Mouse (Mus musculus): ENCODE data around the gene Prcc. TPM values are rescaled to one million over a fixed set of nuclear protein-coding genes. Genes with fewer than 3 reads are reported as not detected.

Gene Prcc
- polyA plus RNA-seq, 1 experiment from 2014 or later: 16.1 TPM

DNA sequence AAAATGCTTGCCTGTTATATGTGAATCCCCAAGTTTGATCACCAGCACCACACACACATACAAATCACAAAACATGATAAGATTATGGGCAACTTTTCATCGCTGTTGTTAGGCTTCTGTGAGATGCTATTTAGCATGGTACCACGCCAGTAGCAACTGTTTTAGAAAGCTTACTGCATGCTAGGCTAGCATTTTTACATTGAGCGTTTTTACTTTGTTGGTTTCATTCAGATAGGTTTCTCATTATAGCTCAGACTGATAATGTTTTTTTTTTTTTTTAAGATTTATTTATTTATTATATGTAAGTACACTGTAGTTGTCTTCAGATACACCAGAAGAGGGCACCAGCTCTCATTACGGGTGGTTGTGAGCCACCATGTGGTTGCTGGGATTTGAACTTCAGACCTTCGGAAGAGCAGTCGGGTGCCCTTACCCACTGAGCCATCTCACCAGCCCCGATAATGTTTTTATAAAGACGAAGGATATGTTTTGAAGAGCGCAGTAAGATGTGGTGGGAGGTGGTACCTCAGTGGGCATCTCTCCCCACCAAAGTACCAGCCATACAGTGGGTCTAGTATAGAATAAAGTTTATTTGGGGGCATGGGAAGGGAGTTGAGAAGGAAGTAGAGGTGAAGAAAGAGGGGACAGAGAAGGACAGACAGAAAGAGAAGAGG lies 35.0 kb upstream of the Prcc start:
- Histone ChIP-seq H3K9me3 (replicated peaks; ENCODE audit: control insufficient read depth, low read length) (no peaks in the 10 kb centered on the region), H3K9ac (ENCODE audit: low read length) (peak overlapping the region; percentile 59; the same call in 1 of the 2 replicates), H3K36me3 (ENCODE audit: control insufficient read depth, insufficient read depth, low read length) (peaks cover 60% of the 10 kb centered on the region), H3K27me3 (replicated peaks; ENCODE audit: control insufficient read depth, insufficient read depth, low read length) (no peaks in the 10 kb centered on the region), H3K4me3 (ENCODE audit: low read depth, low read length) (peak overlapping the region; percentile 51), H3K27ac (ENCODE audit: low read depth, low read length) (no peak overlapping the region), H3K4me1 (ENCODE audit: control insufficient read depth, insufficient read depth, low read length) (no peaks in the 10 kb centered on the region), H3K4me2 (ENCODE audit: low read length) (peak overlapping the region; percentile 72)
- ATAC-seq (no peak), DNase-seq (ENCODE audit: low spot score) (no peak)
- WGBS: 72% methylated on average over 9 of the region's 9 CpGs

DNA sequence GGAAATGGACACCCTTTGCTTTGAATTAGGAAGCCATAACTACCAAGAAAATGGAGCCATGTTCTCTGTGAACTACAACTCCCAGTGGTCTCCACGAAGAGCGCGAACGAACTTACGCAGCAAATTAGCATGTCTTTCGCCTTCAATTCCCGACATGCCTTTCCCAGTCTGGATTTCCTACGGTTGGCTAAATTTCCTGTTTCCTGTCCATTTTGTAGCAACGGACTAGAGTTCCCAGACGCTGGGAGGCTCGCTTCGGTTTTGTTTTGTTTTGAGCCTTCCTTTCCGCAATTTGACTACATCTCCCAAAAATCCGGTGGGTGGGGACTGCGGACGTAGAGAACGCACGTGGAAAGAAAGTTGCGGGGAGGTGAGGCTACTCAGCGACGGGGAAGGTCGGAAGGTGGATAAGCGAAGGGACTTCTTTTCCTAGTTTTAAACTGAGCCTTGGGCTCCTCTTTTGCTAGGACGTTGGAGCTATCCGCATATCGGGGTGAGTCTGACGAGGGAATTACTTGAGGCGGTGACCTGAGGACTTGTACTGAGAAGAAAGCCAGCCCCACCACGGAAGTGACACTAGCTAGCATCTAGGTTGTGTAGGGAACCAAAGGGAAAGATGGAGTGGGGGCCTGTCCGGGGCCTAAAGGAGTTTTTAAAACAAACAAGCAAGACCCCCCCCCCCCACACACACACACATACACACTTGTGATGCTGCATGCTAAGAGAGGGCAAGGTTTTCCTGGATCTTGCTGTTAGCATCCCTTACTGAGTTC lies 34.1 kb upstream of the Prcc start, which contains the start of gene Mrpl24:
Gene Mrpl24, plus strand, starts transcription at position 171 of the 773 bp plus-strand sequence.
- ATAC-seq: peak; percentile 94
- H3K9me3 ChIP-seq (replicated peaks; ENCODE audit: control insufficient read depth, low read length): no peaks in the 10 kb centered on the region
- WGBS: under 1% methylated on average over 30 of the region's 30 CpGs

DNA sequence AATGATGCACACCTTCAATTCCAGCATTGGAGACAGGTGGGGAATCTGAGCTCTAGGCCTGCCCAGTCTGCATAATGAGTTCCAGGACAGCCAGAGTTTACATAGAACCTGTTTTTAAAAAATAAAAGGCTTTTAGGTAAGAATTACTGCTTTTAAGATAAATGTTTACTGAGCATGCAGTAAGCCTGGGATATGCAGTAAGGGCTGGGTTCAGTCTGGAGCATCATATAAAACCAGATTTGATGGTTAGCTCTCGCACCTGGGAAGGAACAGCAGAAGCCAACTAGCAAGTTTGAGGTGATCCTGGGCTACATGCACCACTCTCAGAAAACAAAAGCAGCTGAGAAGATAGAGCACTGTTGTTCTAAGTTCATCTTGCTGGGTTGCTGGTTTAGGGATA lies 33.1 kb upstream of the Prcc start:
- no peaks in the 10 kb centered on the region for H3K27me3 ChIP-seq (replicated peaks; ENCODE audit: control insufficient read depth, insufficient read depth, low read length)
- H3K4me2 ChIP-seq (ENCODE audit: low read length): peak overlapping the region; percentile 72; the same call in 1 of the 2 replicates
- no peak for ATAC-seq
- no peaks in the 10 kb centered on the region for H3K4me1 ChIP-seq (ENCODE audit: control insufficient read depth, insufficient read depth, low read length)
- no peak overlapping the region for H3K27ac ChIP-seq (ENCODE audit: low read depth, low read length)
- 96% methylated on average over 1 of the region's 1 CpGs for WGBS
- no peak overlapping the region for H3K4me3 ChIP-seq (ENCODE audit: low read depth, low read length)
- no peak overlapping the region for H3K9ac ChIP-seq (ENCODE audit: low read length)
- no peaks in the 10 kb centered on the region for H3K9me3 ChIP-seq (replicated peaks; ENCODE audit: control insufficient read depth, low read length)
- peaks cover 60% of the 10 kb centered on the region for H3K36me3 ChIP-seq (ENCODE audit: control insufficient read depth, insufficient read depth, low read length)
- DNase-seq (ENCODE audit: low spot score): no peak

More for the DNA sequence above, 34.1 kb upstream of the Prcc start, which contains the start of gene Mrpl24:
- H3K9ac ChIP-seq (ENCODE audit: low read length): peak within 1 kb of the TSS; percentile 59
- H3K4me1 ChIP-seq (ENCODE audit: control insufficient read depth, insufficient read depth, low read length): no peaks in the 10 kb centered on the region
- peaks cover 60% of the 10 kb centered on the region for H3K36me3 ChIP-seq (ENCODE audit: control insufficient read depth, insufficient read depth, low read length)
- no peaks in the 10 kb centered on the region for H3K27me3 ChIP-seq (replicated peaks; ENCODE audit: control insufficient read depth, insufficient read depth, low read length)
- DNase-seq (ENCODE audit: low spot score): peak; percentile 98
- H3K4me2 ChIP-seq (ENCODE audit: low read length): peak within 1 kb of the TSS; percentile 72
- H3K27ac ChIP-seq (ENCODE audit: low read depth, low read length): peak within 1 kb of the TSS; percentile 52
- H3K4me3 ChIP-seq (ENCODE audit: low read depth, low read length): peak within 1 kb of the TSS; percentile 51

DNA sequence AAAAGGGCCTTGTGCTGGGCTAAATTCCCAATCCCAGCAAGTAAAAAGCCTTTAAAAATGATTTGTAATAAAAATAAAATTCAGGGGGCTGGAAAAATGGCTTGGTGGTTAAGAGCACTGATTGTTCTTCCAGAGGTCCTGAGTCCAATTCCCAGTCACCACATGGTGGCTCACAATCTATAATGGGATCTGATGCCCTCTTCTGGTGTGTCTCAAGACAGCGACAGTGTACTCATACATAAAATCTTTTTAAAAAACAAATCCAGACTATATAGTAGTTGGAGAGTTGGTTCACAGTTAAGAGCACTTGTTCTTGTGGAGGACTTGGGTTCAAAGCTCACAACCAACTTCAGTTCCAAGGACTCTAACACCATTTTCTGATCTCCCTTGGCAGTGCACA lies 31.6 kb upstream of the Prcc start:
- ATAC-seq: no peak

DNA sequence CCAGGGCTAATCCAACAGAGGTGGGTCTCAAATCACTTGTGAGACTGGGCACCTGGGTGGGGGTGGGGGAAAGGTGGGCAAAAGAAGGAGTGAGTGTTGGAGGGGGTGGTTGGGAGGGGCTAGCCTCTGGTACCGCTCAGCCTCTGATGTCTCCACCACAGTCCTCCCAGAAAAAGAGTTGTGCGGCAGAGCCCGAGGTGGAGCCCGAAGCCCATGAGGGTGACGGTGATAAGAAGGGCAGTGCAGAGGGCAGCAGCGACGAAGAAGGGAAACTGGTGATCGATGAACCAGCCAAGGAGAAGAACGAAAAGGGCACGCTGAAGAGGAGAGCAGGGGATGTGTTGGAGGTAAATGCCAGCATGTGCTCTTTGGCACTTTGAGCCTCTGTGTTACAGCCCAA lies 28.5 kb upstream of the Prcc start:
- no peaks in the 10 kb centered on the region for H3K9me3 ChIP-seq (replicated peaks; ENCODE audit: control insufficient read depth, low read length)
- H3K36me3 ChIP-seq (ENCODE audit: control insufficient read depth, insufficient read depth, low read length): peaks cover 43% of the 10 kb centered on the region
- no peaks in the 10 kb centered on the region for H3K27me3 ChIP-seq (replicated peaks; ENCODE audit: control insufficient read depth, insufficient read depth, low read length)
- H3K4me3 ChIP-seq (ENCODE audit: low read depth, low read length): no peak overlapping the region
- ATAC-seq (no peak), DNase-seq (ENCODE audit: low spot score) (no peak)
- no peak overlapping the region for H3K27ac ChIP-seq (ENCODE audit: low read depth, low read length)
- H3K4me1 ChIP-seq (ENCODE audit: control insufficient read depth, insufficient read depth, low read length): peaks cover 16% of the 10 kb centered on the region
- H3K9ac ChIP-seq (ENCODE audit: low read length): no peak overlapping the region
- H3K4me2 ChIP-seq (ENCODE audit: low read length): no peak overlapping the region
- 97% methylated on average over 10 of the region's 10 CpGs for WGBS

More for the DNA sequence above, 31.6 kb upstream of the Prcc start:
- no peak overlapping the region for H3K9ac ChIP-seq (ENCODE audit: low read length)
- no peak for DNase-seq (ENCODE audit: low spot score)
- H3K27ac ChIP-seq (ENCODE audit: low read depth, low read length): no peak overlapping the region
- no peak overlapping the region for H3K4me2 ChIP-seq (ENCODE audit: low read length)
- no peak overlapping the region for H3K4me3 ChIP-seq (ENCODE audit: low read depth, low read length)
- peaks cover 47% of the 10 kb centered on the region for H3K36me3 ChIP-seq (ENCODE audit: control insufficient read depth, insufficient read depth, low read length)
- 92% methylated on average over 1 of the region's 1 CpGs for WGBS
- H3K9me3 ChIP-seq (replicated peaks; ENCODE audit: control insufficient read depth, low read length): no peaks in the 10 kb centered on the region
- no peaks in the 10 kb centered on the region for H3K27me3 ChIP-seq (replicated peaks; ENCODE audit: control insufficient read depth, insufficient read depth, low read length)
- no peaks in the 10 kb centered on the region for H3K4me1 ChIP-seq (ENCODE audit: control insufficient read depth, insufficient read depth, low read length)

DNA sequence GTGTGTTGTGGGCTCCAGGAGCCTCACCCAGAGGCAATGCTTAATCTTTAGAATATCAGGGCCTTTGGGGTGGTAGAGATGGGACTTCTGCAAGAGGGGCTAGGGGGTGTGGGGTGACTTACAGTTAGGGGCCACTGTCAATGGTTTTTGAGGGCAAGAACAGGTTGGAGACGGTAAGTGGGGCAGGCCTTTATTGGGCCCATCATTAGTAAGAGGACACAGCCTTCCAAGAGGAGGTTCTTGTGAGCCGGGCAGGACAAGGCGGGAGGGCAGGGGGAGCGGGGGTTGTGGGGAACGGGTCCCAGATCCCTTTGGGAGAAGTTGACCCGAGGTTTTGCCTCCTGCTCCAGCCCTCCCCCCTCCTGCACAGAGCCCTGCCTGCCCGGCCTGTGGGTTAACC lies 28.1 kb upstream of the Prcc start:
- H3K36me3 ChIP-seq (ENCODE audit: control insufficient read depth, insufficient read depth, low read length): peaks cover 43% of the 10 kb centered on the region
- H3K4me1 ChIP-seq (ENCODE audit: control insufficient read depth, insufficient read depth, low read length): peaks cover 17% of the 10 kb centered on the region
- no peak overlapping the region for H3K4me3 ChIP-seq (ENCODE audit: low read depth, low read length)
- H3K9ac ChIP-seq (ENCODE audit: low read length): no peak overlapping the region
- H3K9me3 ChIP-seq (replicated peaks; ENCODE audit: control insufficient read depth, low read length): no peaks in the 10 kb centered on the region
- DNase-seq (ENCODE audit: low spot score) (no peak), ATAC-seq (no peak)
- H3K27ac ChIP-seq (ENCODE audit: low read depth, low read length): no peak overlapping the region
- WGBS: 88% methylated on average over 6 of the region's 7 CpGs
- no peaks in the 10 kb centered on the region for H3K27me3 ChIP-seq (replicated peaks; ENCODE audit: control insufficient read depth, insufficient read depth, low read length)
- H3K4me2 ChIP-seq (ENCODE audit: low read length): no peak overlapping the region

DNA sequence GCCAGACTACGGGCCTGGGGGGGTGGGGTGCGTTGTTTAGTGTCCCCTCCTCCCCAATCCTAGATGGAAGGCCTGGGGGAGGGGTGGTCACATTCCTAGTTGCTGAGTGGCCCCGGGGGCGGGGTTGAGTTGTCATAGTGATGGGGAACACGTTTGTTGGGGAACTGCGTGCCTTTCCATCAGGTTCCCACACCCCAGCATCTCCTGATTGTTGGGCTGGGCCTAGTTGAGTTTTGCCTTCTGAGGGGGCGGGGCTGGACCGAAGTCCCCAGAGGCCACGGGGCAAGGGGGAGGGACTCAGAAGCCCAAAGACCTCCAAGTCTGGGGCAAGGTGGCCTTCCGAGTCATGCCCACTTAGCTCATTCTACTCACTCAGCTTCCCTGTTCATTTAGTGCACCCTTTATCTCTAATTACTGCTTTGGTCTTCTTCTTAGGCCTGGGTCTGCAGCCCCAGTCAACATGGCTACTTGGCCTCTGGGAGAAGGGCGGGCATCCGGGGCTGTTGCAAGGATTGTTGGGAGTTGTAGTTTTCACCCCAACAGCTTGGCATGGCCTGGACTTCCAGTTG lies 25.2 kb upstream of the Prcc start:
- 4% methylated on average over 12 of the region's 12 CpGs for WGBS
- peak overlapping the region; percentile 70 for H3K27ac ChIP-seq (ENCODE audit: low read depth, low read length)
- H3K27me3 ChIP-seq (replicated peaks; ENCODE audit: control insufficient read depth, insufficient read depth, low read length): no peaks in the 10 kb centered on the region
- H3K36me3 ChIP-seq (ENCODE audit: control insufficient read depth, insufficient read depth, low read length): peaks cover 24% of the 10 kb centered on the region
- H3K9me3 ChIP-seq (replicated peaks; ENCODE audit: control insufficient read depth, low read length): no peaks in the 10 kb centered on the region
- H3K4me3 ChIP-seq (ENCODE audit: low read depth, low read length): peak overlapping the region; percentile 32
- H3K9ac ChIP-seq (ENCODE audit: low read length): peak overlapping the region; percentile 51
- ATAC-seq (no peak), DNase-seq (ENCODE audit: low spot score) (peak; percentile 65)
- peak overlapping the region; percentile 56 for H3K4me2 ChIP-seq (ENCODE audit: low read length)
- peaks cover 29% of the 10 kb centered on the region for H3K4me1 ChIP-seq (ENCODE audit: control insufficient read depth, insufficient read depth, low read length)

DNA sequence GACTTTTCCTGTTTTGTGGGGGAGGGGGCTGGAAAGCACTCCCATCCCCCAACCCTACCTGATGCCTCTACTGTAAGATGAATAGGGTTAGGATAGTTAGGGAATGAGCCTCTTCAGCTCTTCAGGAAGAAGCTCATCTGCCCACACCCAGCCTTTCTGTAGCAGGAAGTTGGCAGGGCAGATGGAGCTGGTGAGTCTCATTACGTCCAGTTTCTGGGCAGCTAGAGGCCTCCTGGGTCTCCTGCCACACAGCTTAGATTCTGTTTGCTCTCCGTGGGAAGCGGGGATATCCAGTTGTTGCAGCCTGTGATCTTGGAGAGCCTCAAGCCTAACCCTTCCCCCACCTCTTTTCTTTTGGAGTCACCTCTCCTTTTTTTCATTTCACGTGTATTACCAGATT lies 24.5 kb upstream of the Prcc start:
- H3K9me3 ChIP-seq (replicated peaks; ENCODE audit: control insufficient read depth, low read length): no peaks in the 10 kb centered on the region
- ATAC-seq (no peak), DNase-seq (ENCODE audit: low spot score) (no peak)
- no peaks in the 10 kb centered on the region for H3K27me3 ChIP-seq (replicated peaks; ENCODE audit: control insufficient read depth, insufficient read depth, low read length)
- H3K9ac ChIP-seq (ENCODE audit: low read length): no peak overlapping the region; the same call in 1 of the 2 replicates
- 13% methylated on average over 4 of the region's 4 CpGs for WGBS
- peaks cover 29% of the 10 kb centered on the region for H3K4me1 ChIP-seq (ENCODE audit: control insufficient read depth, insufficient read depth, low read length)
- H3K4me2 ChIP-seq (ENCODE audit: low read length): peak overlapping the region; percentile 56
- peak overlapping the region; percentile 70; the same call in 1 of the 2 replicates for H3K27ac ChIP-seq (ENCODE audit: low read depth, low read length)
- 0 out of 2 replicates have a peak overlapping the region, but pooled peaks have one; percentile 32 for H3K4me3 ChIP-seq (ENCODE audit: low read depth, low read length)
- H3K36me3 ChIP-seq (ENCODE audit: control insufficient read depth, insufficient read depth, low read length): peaks cover 16% of the 10 kb centered on the region

Measured in forebrain, embryonic 14.5 days (tissue).